Mouse (Mus musculus) C2C12 (cell line): ENCODE data around the gene Tmem171.

Experiments
- CEBPB ChIP-seq: IDR thresholded peaks from one replicate; pipeline ENCODE4 v1.6.1; 2011; ENCODE audit warnings: low read depth, mild to moderate bottlenecking, control low read depth, moderate library complexity
- CTCF ChIP-seq: IDR thresholded peaks from one replicate; pipeline ENCODE4 v1.5.1; 2011; ENCODE audit not compliant: control insufficient read depth, insufficient read depth, insufficient read length
- USF1 ChIP-seq: IDR thresholded peaks from one replicate; pipeline ENCODE4 v1.6.1; 2011; ENCODE audit warnings: low read depth, mild to moderate bottlenecking, control low read depth, moderate library complexity

GRCm38 (mm10) chr13:98729271-98730062, 34.8 kb upstream of the Tmem171 start:
- TF ChIP-seq CTCF (no peak), CEBPB (no peak), USF1 (no peak)
